Mouse (Mus musculus) erythroblast, embryonic 14.5 days (primary cell): ENCODE measurements around the gene Olfr461.

ENCODE experiments used
- GATA1 ChIP-seq: IDR thresholded peaks from 2 replicates; pipeline ENCODE4 v1.6.1; 2012; ENCODE audit warnings: low read length, inconsistent platforms, mixed read lengths
- TAL1 ChIP-seq: IDR thresholded peaks from 3 replicates; pipeline ENCODE4 v1.6.1; 2012; ENCODE audit warnings: low read length, inconsistent platforms, mixed read lengths

GRCm38 (mm10) chr6:40585645-40586044 is 30.8 kb upstream of the Olfr461 start, which contains the start of gene Clec5a:
- TF ChIP-seq GATA1 (no peak), TAL1 (no peak)
